Mouse (Mus musculus) cerebral cortex, adult 2 months (tissue): ENCODE measurements around the gene Rhox6.

Source experiments
- WGBS: fragments of 180-500 bp; shearing (Covaris S2); methylation state at CpG from one replicate; pipeline ENCODE4 v1.1.7; 2018; 5-methylcytosine and 5-hydroxymethylcytosine counted together

The Rhox6 gene

DNA sequence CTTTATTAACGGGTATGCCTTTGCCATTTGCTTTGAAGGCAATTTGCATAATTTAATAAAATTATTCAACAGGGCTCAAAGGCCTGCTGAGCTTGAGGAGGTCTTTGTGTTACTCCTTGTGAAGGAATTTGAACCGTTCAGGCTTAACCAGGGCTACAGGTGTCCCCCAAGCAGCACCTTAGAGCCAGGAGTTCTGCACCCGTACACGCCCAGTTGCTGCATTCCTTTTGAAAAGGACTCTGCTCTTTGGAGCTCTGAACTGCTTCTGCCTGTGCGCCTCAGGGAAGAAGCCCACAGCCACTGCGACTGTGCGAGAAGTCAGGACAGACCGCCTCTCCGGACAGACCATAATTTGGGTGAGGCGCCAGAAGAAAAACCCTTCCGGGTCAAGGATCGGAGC is at the start of gene Rhox6:
Gene Rhox6 (plus strand): TSS at position 301 of the 400 bp plus-strand sequence.
- WGBS: 85% methylated on average over 4 of the region's 12 CpGs

DNA sequence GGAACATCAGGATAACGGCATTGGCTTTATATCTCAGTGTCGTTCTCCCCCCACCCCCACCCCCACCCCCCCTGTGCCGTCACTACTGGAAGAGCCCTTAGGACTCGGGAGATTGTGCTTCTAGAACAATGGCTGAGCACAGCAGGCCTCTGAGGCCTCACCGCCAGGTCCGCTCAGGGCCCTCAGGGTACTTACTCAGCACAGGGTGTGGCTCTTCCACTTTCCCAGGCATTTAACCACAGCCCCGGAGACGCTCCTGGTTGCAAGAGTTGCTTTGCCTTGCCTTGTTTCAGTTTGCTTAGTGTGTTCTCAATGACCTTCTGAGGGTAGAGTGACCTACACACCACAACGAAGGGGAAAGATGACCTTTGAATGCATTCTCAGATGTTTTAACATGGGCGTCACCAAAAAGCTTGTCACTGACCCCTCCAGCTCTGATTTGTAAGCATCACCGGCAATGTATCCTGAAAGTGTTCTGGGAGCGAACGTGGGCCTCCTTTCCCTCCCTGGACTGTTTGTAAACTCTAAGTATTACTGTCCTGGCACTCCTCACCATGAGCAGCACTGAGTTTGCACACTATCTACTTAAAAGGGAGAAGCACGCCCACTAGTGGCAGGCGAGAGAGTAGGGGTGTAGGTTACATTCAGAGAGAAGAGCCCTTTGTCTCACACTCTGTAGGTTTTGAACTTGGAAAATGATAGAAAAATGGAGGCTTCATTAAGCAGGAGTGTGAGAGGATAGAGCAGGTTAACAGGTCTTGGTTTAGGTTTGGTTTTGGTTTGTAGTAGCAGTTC is 19.2 kb upstream of the Rhox6 start:
- WGBS: 86% methylated on average over 15 of the region's 15 CpGs

GRCm38 (mm10) chrX:37809396-37809795 is 17.3 kb upstream of the Rhox6 start:
- 93% methylated on average over 2 of the region's 2 CpGs for WGBS

DNA sequence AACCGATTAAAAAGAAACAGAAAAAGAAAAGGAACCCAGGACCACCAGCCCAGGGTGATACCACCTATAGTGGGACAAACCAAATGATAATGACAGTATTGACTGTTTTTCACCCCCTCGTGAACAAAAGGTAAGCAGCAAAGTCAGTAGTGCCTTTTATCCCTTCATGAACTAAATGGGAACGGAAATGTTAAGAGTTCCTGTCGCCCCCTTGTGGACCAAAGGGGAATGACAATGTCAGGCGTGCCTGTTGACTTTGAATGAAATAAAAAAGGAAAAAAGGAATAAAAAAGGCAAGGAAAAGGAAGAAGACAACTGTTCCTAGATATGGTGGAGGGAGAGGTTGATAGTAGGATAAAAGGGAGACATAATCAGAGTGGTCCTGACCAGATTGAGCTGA is 15.5 kb upstream of the Rhox6 start:
- WGBS: 24% methylated on average over 5 of the region's 5 CpGs

- WGBS: 73% methylated on average over 10 of the region's 10 CpGs
These were observed 11.0 kb upstream of the Rhox6 start for GRCm38 (mm10) chrX:37815665-37816064.

- WGBS: 77% methylated on average over 8 of the region's 8 CpGs
These were observed 4.7 kb downstream of the Rhox6 start, which contains the start of gene Rhox7a for GRCm38 (mm10) chrX:37831386-37831785. TSS of gene Rhox7a (plus strand) at chrX:37831686.

GRCm38 (mm10) chrX:37871641-37872040 is 44.9 kb downstream of the Rhox6 start:
- WGBS: 94% methylated on average over 2 of the region's 2 CpGs

DNA sequence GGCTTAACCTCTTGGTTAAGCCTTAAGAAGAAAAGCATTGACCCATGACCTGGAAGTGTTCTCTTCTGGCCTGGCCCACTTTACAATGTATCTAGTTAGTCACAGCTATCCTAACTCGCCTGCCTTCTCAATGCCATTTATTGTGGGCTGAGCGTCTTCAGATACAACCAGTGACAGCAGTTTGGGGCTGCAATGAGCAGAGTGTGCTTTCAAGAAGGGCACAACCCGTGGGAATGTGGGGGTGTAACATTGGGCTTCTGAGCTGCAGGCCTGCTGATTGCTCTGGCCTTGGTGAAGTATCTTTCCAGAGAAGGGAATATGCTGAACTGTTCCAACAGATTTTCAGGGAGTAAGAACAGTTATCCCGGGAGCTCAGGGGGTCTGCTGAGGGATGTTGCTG is 52.1 kb downstream of the Rhox6 start, which contains the start of gene Rhox8:
Gene Rhox8 (minus strand): TSS at position 101 of the 400 bp plus-strand sequence.
- 85% methylated on average over 4 of the region's 4 CpGs for WGBS
